Mouse (Mus musculus) regulatory T cell (primary cell): ENCODE data around the gene Sptbn4.

Source experiments
- in situ Hi-C: fragments of 300-600 bp; cut with MboI, MseI; formaldehyde crosslinking; loops from one replicate; pipeline ENCODE4 v1.15.1; 2025; ENCODE audit warnings: high pct_unique_total_duplicates

Gene Sptbn4

DNA sequence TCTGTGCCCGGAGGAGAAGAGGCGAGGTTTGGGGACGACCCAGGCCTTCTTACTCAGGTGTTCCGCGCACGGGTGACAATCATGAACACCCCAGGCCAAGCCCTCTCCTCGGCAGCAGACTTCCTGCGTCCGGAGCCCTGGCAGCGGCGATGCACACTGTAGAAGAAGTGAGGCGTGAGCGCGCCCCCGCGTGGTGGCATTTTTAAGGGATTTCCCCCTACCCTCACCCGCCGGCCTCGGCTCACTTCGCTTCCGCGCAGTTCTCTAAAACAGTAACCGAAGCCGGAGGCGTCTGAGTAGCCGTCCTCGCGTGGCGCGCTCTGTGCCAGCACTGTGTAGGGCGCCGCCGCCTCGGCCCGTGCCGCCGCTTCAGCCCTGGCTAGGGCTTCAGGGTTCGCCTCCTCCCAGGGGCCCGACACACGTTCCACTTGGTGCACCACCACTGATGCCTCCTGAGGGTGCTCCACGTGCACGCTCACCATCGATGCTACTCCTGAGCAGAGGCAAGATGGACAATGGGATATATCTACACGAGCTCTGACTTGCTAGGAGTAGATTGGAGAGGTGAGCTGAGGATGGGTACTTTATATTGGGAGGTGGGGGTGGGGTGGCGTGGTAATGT lies 118.0 kb downstream of the Sptbn4 start:
- in situ Hi-C loops: no loop called here

DNA sequence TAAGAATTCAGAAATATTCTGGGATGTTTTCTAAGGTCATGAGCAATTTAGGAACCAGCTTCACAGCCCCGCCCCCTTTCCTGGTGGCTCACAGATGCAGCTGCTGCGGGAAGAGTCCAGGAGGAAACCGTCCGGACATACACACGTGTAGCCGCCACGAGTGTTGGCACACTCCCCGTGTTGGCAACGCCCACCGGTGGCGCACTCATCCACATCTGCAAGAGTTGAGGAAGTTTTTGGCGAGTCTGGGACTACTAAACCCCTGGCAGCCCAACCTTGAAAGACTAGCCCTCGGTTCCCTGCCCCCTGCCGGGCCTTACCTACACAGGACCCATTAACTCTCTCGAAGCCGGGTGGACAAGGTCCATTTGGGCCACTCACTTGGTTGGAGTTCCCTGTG lies 118.8 kb downstream of the Sptbn4 start:
- in situ Hi-C loops: no loop called here

DNA sequence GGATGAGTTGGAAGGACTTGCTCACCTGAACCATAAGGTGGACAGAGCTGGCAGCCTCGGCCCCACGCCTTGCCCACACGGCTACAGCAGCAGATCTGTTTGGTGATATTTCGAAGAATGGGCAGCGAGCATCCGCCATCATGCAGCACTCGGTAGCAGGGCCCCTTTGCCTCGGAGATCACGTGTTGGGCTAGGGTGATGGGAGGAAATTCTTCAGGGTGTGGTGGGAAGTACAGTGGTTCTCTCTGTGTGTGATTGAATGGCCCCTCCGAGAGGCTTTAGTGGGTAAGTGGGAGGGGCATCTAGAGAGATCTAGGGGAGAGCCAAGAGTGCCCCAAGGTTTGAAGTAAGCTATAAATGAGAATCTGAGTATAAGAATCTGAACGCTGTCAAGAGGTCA lies 119.3 kb downstream of the Sptbn4 start:
- in situ Hi-C loops: no loop called here

DNA sequence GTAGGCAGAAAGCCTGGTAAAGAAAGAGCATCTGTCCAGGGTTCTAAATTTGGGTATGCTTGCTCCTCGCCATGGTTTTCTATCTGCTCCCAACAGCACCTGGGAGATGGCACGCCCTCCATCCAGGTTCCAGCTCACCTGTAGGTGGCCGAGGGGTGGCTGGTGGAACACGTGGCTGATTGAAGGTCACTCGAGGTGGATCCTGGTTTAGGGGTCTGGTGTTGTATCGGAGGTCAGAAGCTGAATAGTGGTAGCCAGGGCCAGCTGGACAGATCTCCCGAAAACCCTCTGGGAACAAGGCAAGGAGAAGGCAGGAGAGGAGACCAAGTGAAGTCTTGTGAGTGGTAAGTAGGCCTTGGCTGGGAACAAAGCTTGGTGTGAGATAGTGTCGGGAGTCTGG lies 120.0 kb downstream of the Sptbn4 start:
- in situ Hi-C loops: no loop called here

- in situ Hi-C loops: no loop called here
Measured at GRCm38 (mm10) chr7:27326101-27326880, 121.2 kb downstream of the Sptbn4 start.

- in situ Hi-C loops: no loop called here
Measured at GRCm38 (mm10) chr7:27325697-27326096, 121.8 kb downstream of the Sptbn4 start.

- in situ Hi-C loops: no loop called here
Measured at GRCm38 (mm10) chr7:27324928-27325327, 122.6 kb downstream of the Sptbn4 start.

DNA sequence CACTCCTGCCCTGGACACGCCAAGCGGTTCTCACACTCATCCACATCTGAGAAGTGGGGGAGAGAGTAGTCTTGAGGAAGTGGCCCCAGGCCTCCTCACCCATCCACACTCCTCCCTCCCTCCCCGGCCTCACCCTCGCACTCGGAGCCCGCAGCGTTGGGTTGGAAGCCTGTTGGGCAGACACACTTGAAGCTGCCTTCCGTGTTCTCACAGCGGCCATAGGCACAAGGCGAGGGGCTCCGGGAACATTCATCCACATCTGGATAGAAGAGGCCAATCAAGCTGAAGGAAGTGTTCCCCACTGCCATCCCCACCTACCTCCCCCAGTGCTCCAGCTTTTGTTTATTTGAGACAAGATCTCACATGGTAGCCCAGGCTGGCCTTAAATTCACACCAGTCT lies 123.3 kb downstream of the Sptbn4 start:
- in situ Hi-C loops: no loop called here

DNA sequence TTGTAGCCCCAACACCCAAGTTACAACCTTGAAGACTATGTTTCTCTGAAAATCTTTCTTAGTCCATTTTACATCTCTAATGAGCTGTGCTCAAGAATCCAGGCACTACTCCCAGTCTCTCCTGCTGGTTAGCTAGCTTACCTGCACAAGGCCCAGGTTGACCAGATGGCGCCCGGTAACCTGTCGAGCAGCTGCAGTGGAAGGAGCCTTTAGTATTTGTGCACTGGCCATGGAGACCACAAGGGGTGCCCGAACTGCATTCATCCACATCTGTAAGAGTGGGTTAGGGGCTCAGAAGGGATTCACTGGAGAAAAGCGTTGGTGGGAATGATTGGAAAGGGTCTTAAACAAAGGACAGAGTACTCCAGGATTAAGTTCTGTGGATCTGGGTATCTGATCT lies 124.5 kb downstream of the Sptbn4 start:
- in situ Hi-C loops: no loop called here

DNA sequence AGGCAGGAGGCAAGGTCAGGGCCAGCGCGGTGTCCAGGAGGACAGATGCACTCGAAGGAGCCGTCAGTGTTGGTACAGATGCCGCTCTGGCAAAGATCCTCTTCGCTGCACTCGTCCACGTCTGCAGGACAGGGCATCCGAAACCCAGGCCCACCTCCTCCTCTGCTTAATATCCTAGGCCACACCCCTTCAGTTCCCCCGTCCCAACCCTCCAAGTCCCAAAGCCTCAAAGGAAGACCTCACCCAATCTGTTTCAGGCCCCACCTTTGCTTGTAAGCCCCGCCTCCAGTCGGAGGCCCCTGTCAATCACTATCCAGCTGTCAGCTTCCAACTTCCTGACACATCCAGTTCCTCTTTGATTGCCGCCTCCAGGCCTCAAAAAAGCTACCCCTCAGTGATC lies 125.2 kb downstream of the Sptbn4 start:
- in situ Hi-C loops: no loop called here

- in situ Hi-C loops: no loop called here
Measured at GRCm38 (mm10) chr7:27319411-27319810, 128.1 kb downstream of the Sptbn4 start.

DNA sequence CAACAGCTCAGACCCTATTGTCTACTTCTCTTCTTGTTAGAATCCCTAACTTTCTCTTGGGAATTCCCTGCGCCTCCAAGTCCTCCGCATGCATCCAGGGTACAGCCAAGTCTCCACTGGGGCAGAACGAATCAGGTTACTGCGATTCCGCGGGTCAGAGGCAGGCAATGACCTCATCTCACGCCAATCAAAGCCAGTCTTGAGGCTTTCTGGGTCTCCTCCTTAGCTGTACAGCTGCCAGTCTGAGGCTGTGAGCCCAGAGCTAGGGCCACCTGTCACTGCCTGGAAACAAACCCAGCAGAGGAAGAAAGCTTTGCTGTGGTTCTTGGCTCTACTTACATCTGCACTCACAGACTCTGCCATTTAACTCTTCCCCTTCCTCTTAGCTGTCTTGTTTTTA lies 131.5 kb downstream of the Sptbn4 start:
- in situ Hi-C loops: no loop called here

GRCm38 (mm10) chr7:27314393-27314792 lies 133.1 kb downstream of the Sptbn4 start:
- in situ Hi-C loops: no loop called here

GRCm38 (mm10) chr7:27311651-27312284 lies 135.7 kb downstream of the Sptbn4 start:
- in situ Hi-C loops: no loop called here

- in situ Hi-C loops: no loop called here
Measured at GRCm38 (mm10) chr7:27310996-27311535, 136.4 kb downstream of the Sptbn4 start.

- in situ Hi-C loops: no loop called here
Measured at GRCm38 (mm10) chr7:27310306-27310705, 137.2 kb downstream of the Sptbn4 start.

GRCm38 (mm10) chr7:27309832-27310231 lies 137.7 kb downstream of the Sptbn4 start:
- in situ Hi-C loops: no loop called here

- in situ Hi-C loops: no loop called here
Measured at GRCm38 (mm10) chr7:27308821-27309549, 138.5 kb downstream of the Sptbn4 start.

DNA sequence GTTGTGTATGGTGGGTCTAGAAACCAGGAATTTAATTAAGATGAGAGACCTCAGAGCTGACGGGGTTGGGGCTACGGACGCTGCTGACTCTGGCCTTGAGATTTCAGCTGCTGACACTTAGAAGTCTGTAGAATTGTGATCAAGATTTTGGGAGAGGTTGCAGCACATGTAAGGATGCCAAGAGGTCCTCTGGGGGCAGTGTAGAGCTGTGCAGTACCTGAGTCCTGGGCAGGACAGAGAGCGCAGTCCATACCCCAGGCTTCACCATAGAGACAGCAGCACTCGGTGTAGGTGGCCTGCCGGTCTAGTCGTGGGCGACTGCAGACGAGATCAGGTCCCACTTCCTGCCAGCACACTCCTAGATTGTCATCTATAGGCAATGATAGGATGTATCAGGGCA lies 139.9 kb downstream of the Sptbn4 start:
- in situ Hi-C loops: no loop called here
